Mouse (Mus musculus): Measurements from ENCODE around the gene Pbx1. TPM values are rescaled to one million over a fixed set of nuclear protein-coding genes. Genes with fewer than 3 reads are reported as not detected.

The Pbx1 gene
- polyA plus RNA-seq, 1 experiment from 2014 or later = 78.9 TPM

GRCm38 (mm10) chr1:168355985-168356556, 76.0 kb downstream of the Pbx1 start:
- Histone ChIP-seq H3K4me1 (peaks cover 100% of the 10 kb centered on the region), H3K9ac (no peak overlapping the region), H3K4me2 (peak overlapping the region; percentile 59), H3K4me3 (no peak overlapping the region; the same call in 1 of the 2 replicates), H3K27me3 (no peaks in the 10 kb centered on the region), H3K9me3 (replicated peaks) (no peaks in the 10 kb centered on the region), H3K36me3 (ENCODE audit: poor library complexity, severe bottlenecking) (peaks cover 9% of the 10 kb centered on the region; the same call in 1 of the 2 replicates), H3K27ac (peak overlapping the region; percentile 88)
- no peak for ATAC-seq
- WGBS = 18% methylated on average over 10 of the region's 10 CpGs

GRCm38 (mm10) chr1:168354934-168355333, 77.1 kb downstream of the Pbx1 start:
- H3K4me3 ChIP-seq = no peak overlapping the region
- H3K9me3 ChIP-seq (replicated peaks) = no peaks in the 10 kb centered on the region
- peaks cover 100% of the 10 kb centered on the region for H3K4me1 ChIP-seq
- WGBS = 10% methylated on average over 4 of the region's 4 CpGs
- no peak for ATAC-seq
- no peaks in the 10 kb centered on the region for H3K27me3 ChIP-seq
- peak overlapping the region; percentile 88 for H3K27ac ChIP-seq
- H3K36me3 ChIP-seq (ENCODE audit: poor library complexity, severe bottlenecking) = peaks cover 5% of the 10 kb centered on the region; the same call in 1 of the 2 replicates
- peak overlapping the region; percentile 59; the same call in 1 of the 2 replicates for H3K4me2 ChIP-seq
- H3K9ac ChIP-seq = no peak overlapping the region

GRCm38 (mm10) chr1:168348036-168348784, 83.9 kb downstream of the Pbx1 start:
- Histone ChIP-seq H3K4me2 (no peak overlapping the region), H3K4me3 (no peak overlapping the region), H3K9ac (no peak overlapping the region), H3K4me1 (peaks cover 94% of the 10 kb centered on the region), H3K27me3 (no peaks in the 10 kb centered on the region), H3K9me3 (replicated peaks) (no peaks in the 10 kb centered on the region), H3K27ac (peak overlapping the region; percentile 19; the same call in 1 of the 2 replicates), H3K36me3 (ENCODE audit: poor library complexity, severe bottlenecking) (0 out of 2 replicates have a peak, but pooled peaks cover 3% of the 10 kb centered on the region)
- 53% methylated on average over 8 of the region's 8 CpGs for WGBS
- ATAC-seq = no peak; the same call in 1 of the 2 replicates

GRCm38 (mm10) chr1:168344918-168345317, 87.2 kb downstream of the Pbx1 start:
- H3K9me3 ChIP-seq (replicated peaks) = no peaks in the 10 kb centered on the region
- no peak for ATAC-seq
- H3K9ac ChIP-seq = no peak overlapping the region
- H3K27ac ChIP-seq = no peak overlapping the region
- H3K4me3 ChIP-seq = no peak overlapping the region
- H3K4me2 ChIP-seq = no peak overlapping the region
- no peaks in the 10 kb centered on the region for H3K27me3 ChIP-seq
- 72% methylated on average over 8 of the region's 8 CpGs for WGBS
- no peaks in the 10 kb centered on the region for H3K36me3 ChIP-seq (ENCODE audit: poor library complexity, severe bottlenecking)
- H3K4me1 ChIP-seq = peaks cover 88% of the 10 kb centered on the region

GRCm38 (mm10) chr1:168344262-168344661, 87.8 kb downstream of the Pbx1 start:
- no peak for ATAC-seq
- H3K27ac ChIP-seq = 0 out of 2 replicates have a peak overlapping the region, but pooled peaks have one; percentile 27
- no peaks in the 10 kb centered on the region for H3K27me3 ChIP-seq
- no peak overlapping the region for H3K4me2 ChIP-seq
- H3K4me3 ChIP-seq = no peak overlapping the region
- no peaks in the 10 kb centered on the region for H3K36me3 ChIP-seq (ENCODE audit: poor library complexity, severe bottlenecking)
- 76% methylated on average over 5 of the region's 5 CpGs for WGBS
- no peak overlapping the region for H3K9ac ChIP-seq
- H3K9me3 ChIP-seq (replicated peaks) = no peaks in the 10 kb centered on the region
- peaks cover 81% of the 10 kb centered on the region for H3K4me1 ChIP-seq

GRCm38 (mm10) chr1:168342269-168342668, 89.8 kb downstream of the Pbx1 start:
- peaks cover 66% of the 10 kb centered on the region for H3K4me1 ChIP-seq
- no peaks in the 10 kb centered on the region for H3K36me3 ChIP-seq (ENCODE audit: poor library complexity, severe bottlenecking)
- peak; percentile 46 for ATAC-seq
- H3K27me3 ChIP-seq = no peaks in the 10 kb centered on the region
- 43% methylated on average over 5 of the region's 6 CpGs for WGBS
- peak overlapping the region; percentile 89 for H3K27ac ChIP-seq
- H3K9me3 ChIP-seq (replicated peaks) = no peaks in the 10 kb centered on the region
- 0 out of 2 replicates have a peak overlapping the region, but pooled peaks have one; percentile 38 for H3K9ac ChIP-seq
- no peak overlapping the region for H3K4me3 ChIP-seq
- H3K4me2 ChIP-seq = peak overlapping the region; percentile 38

GRCm38 (mm10) chr1:168341863-168342262, 90.2 kb downstream of the Pbx1 start:
- peak overlapping the region; percentile 38; the same call in 1 of the 2 replicates for H3K9ac ChIP-seq
- no peaks in the 10 kb centered on the region for H3K36me3 ChIP-seq (ENCODE audit: poor library complexity, severe bottlenecking)
- H3K4me1 ChIP-seq = peaks cover 67% of the 10 kb centered on the region
- ATAC-seq = peak; percentile 90
- H3K4me2 ChIP-seq = peak overlapping the region; percentile 38
- H3K27ac ChIP-seq = peak overlapping the region; percentile 89
- no peaks in the 10 kb centered on the region for H3K9me3 ChIP-seq (replicated peaks)
- H3K4me3 ChIP-seq = no peak overlapping the region
- no peaks in the 10 kb centered on the region for H3K27me3 ChIP-seq
- WGBS = 6% methylated on average over 12 of the region's 12 CpGs

- no peaks in the 10 kb centered on the region for H3K27me3 ChIP-seq
- H3K4me1 ChIP-seq = peaks cover 62% of the 10 kb centered on the region
- 60% methylated on average over 6 of the region's 6 CpGs for WGBS
- H3K27ac ChIP-seq = peak overlapping the region; percentile 89
- no peaks in the 10 kb centered on the region for H3K9me3 ChIP-seq (replicated peaks)
- peak; percentile 41 for ATAC-seq
- H3K4me3 ChIP-seq = no peak overlapping the region
- H3K4me2 ChIP-seq = peak overlapping the region; percentile 38
- peak overlapping the region; percentile 38; the same call in 1 of the 2 replicates for H3K9ac ChIP-seq
- H3K36me3 ChIP-seq (ENCODE audit: poor library complexity, severe bottlenecking) = no peaks in the 10 kb centered on the region
These were observed 90.7 kb downstream of the Pbx1 start for GRCm38 (mm10) chr1:168341368-168341767.

GRCm38 (mm10) chr1:168336238-168336818, 95.7 kb downstream of the Pbx1 start:
- no peaks in the 10 kb centered on the region; the same call in 1 of the 2 replicates for H3K9me3 ChIP-seq (replicated peaks)
- H3K27ac ChIP-seq = no peak overlapping the region
- peaks cover 18% of the 10 kb centered on the region for H3K36me3 ChIP-seq (ENCODE audit: poor library complexity, severe bottlenecking)
- H3K4me3 ChIP-seq = no peak overlapping the region
- 89% methylated on average over 7 of the region's 7 CpGs for WGBS
- H3K4me1 ChIP-seq = peaks cover 26% of the 10 kb centered on the region
- no peaks in the 10 kb centered on the region for H3K27me3 ChIP-seq
- ATAC-seq = no peak
- no peak overlapping the region for H3K9ac ChIP-seq
- H3K4me2 ChIP-seq = no peak overlapping the region

GRCm38 (mm10) chr1:168334831-168335574, 97.1 kb downstream of the Pbx1 start:
- Histone ChIP-seq H3K4me1 (peaks cover 31% of the 10 kb centered on the region), H3K9me3 (replicated peaks) (no peaks in the 10 kb centered on the region; the same call in 1 of the 2 replicates), H3K27me3 (no peaks in the 10 kb centered on the region), H3K4me3 (no peak overlapping the region), H3K27ac (no peak overlapping the region), H3K36me3 (ENCODE audit: poor library complexity, severe bottlenecking) (peaks cover 18% of the 10 kb centered on the region), H3K9ac (no peak overlapping the region), H3K4me2 (no peak overlapping the region)
- WGBS = 97% methylated on average over 8 of the region's 8 CpGs
- ATAC-seq = no peak

- WGBS = 84% methylated on average over 9 of the region's 9 CpGs
- Histone ChIP-seq H3K9ac (no peak overlapping the region), H3K27ac (no peak overlapping the region), H3K9me3 (replicated peaks) (no peaks in the 10 kb centered on the region; the same call in 1 of the 2 replicates), H3K36me3 (ENCODE audit: poor library complexity, severe bottlenecking) (peaks cover 18% of the 10 kb centered on the region), H3K4me1 (peaks cover 55% of the 10 kb centered on the region), H3K4me2 (no peak overlapping the region), H3K4me3 (no peak overlapping the region), H3K27me3 (no peaks in the 10 kb centered on the region)
- no peak for ATAC-seq
These were observed 100.0 kb downstream of the Pbx1 start for GRCm38 (mm10) chr1:168332056-168332455.

All from forebrain, embryonic 13.5 days (tissue).